Mouse (Mus musculus) embryonic stem cell, embryonic (primary cell): ENCODE measurements at regions not wholly inside any gene's neighbourhood (a gene's known extent, or its start where the extent isn't known, plus 50 kb on each side); places are given as distances from the start of the nearest gene placed in this dataset.

ENCODE experiments used
- CTCF ChIA-PET, 4 experiments: fragments of 300-600 bp in 2 of 4; fragments of 350-600 bp in 2 of 4; sonication (Branson Sonifier 250); formaldehyde crosslinking; loops; one replicate each; lab custom pipeline; 2022; ENCODE audit warnings: inconsistent platforms in 2 of 4; lab: Charles Lee
- POLR2A ChIA-PET, 4 experiments: fragments of 300-600 bp in 2 of 4; fragments of 350-600 bp in 2 of 4; sonication (Branson Sonifier 250); formaldehyde crosslinking; loops; one replicate each; lab custom pipeline; 2022; ENCODE audit warnings: antibody characterized with exemption in 4 of 4, inconsistent platforms in 1 of 4; lab: Charles Lee

GRCm38 (mm10) chr8:48957614-48958013 is 113.9 kb upstream of the Tenm3 start:
- ChIA-PET CTCF (no interaction called here), POLR2A (interaction anchor here in 1 of 4 experiments (1.3 kb wide), 1 partner anchor 15 kb away, joined by 3 read pairs; no protein-coding TSS in a partner anchor)

DNA sequence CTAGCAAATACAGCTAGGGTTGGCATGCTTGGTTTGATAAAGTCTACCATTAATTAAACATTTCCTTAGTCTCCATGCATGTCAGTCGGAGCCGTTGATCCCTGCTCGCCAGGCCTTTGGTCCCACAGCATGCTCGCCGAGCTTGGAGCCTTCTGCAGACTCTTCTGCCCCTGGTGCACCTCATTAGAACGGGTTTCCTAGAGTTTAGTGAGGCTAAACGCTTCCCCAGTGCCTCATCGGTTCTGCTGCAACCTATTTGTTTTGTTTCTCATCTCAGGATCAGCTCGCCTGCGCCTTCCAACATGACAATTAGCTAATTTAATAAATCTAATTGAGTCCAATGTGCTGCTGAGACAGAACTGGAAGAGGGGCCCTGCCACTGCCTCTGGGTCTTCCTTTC is 107.7 kb upstream of the Tenm3 start:
- CTCF ChIA-PET, result no interaction called here
- POLR2A ChIA-PET, result no interaction called here

DNA sequence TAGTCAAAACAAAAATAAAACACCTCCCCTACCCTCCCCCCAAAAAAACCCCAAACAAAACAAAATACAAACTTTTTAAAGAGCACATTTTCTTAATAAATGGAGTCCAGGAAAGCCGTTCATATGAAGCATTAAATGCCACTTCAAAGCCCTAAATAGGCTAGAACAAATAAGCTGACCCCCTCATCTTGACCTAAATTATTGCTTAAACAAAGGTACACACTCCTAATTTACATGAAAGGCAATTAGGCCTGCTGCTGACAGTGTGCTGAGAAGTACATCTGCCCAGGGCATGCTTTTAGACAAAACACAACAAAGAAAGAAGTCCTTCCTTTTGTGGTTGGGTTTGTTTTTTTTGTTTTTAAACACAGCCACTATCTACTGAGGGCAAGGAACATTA is 100.4 kb upstream of the Tenm3 start:
- ChIA-PET CTCF (no interaction called here), POLR2A (no interaction called here)

GRCm38 (mm10) chr8:48937144-48937543 is 93.4 kb upstream of the Tenm3 start:
- CTCF ChIA-PET, result no interaction called here
- POLR2A ChIA-PET, result no interaction called here

- POLR2A ChIA-PET, result no interaction called here
Measured at GRCm38 (mm10) chr8:48927135-48927534, 83.4 kb upstream of the Tenm3 start.

GRCm38 (mm10) chr8:48915275-48915674 is 71.5 kb upstream of the Tenm3 start:
- ChIA-PET CTCF (interaction anchor here in 1 of 4 experiments (0.5 to 1.1 kb wide), 2 partner anchors 120 to 646 kb away, joined by 3 to 4 read pairs; no protein-coding TSS in a partner anchor), POLR2A (no interaction called here)

More at GRCm38 (mm10) chr8:48927135-48927534, 83.4 kb upstream of the Tenm3 start:
- CTCF ChIA-PET, result no interaction called here

DNA sequence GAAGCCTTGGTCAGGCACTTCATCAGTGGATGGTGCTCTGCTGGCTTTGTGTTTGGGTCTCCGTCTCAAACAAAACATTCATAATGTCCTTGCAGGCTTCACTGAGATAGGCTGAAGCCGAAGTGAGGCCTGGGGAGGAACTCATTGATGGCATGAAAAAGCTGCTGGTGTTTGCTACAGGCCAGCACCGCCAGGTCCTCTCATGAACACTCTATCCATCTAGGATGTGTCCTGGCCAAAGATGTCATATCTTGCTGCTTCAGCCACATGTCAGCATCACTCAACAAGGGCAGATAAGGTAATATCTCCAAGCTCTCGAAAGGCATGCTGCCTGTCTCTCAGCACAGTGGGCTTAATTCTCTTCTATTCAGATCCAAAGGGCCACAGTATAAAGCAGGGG is 69.1 kb upstream of the Tenm3 start:
- POLR2A ChIA-PET, result no interaction called here

DNA sequence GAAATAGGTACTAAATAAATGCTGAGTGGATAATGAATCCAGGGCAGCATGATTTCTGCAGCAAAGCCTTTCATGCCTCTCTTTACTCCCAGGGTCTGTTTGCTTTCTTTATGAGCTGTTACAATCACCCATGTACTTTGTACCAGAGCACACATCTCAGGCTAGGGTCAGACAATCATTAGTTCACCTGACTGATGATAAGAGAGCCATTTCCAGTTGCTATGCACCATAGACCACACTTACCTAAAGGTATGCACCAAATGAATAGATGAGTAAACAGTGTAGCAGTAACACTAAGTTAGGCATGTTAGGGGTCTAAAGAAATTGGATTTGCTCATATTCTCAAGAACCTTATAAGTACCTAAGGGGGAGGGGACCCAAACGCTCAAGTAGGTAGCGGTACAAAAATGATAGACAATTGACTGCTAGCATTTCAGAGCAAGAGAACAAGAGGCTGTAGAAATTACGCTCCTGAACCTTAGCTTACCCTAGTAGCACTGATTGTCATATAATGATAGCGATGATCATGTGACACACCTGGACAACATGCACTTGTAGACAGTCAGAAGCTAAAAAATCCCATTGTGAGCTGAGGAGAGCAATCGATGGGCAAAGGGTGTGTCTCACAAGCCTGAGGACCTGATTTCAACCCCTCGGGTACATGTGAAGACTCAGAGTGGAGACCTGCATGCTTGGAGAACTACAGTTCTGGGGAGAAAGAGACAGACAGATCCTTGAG is 58.1 kb upstream of the Tenm3 start:
- ChIA-PET POLR2A (interaction anchor here in 1 of 4 experiments (1.6 kb wide), 1 partner anchor 13 kb away, joined by 4 read pairs; no protein-coding TSS in a partner anchor), CTCF (no interaction called here)

More for the DNA sequence above, 69.1 kb upstream of the Tenm3 start:
- CTCF ChIA-PET, result no interaction called here

- CTCF ChIA-PET, result no interaction called here
Measured at GRCm38 (mm10) chr8:48896687-48897086, 52.9 kb upstream of the Tenm3 start.

DNA sequence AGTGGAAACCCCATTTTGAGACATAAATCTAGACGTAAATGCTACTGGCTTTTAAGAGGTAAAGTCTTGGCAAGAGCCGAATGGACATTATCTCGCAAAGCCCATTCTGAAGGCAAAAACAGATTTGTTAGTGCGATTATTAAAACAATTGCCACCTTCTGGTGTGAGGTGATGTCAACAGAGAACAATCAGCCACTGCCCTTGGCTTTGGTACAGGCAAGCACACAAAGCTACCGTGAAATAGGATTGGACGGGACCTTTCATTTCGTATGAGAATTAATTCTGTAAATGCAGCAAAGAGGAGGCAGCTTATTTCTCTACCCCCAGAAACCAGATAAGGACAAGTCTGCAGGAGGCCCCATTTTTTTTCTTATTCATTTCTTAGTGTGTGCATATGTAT is 52.5 kb upstream of the Tenm3 start:
- POLR2A ChIA-PET, result interaction anchor here in 1 of 4 experiments (0.5 to 0.7 kb wide), 2 partner anchors 121 to 162 kb away, joined by 3 to 7 read pairs; no protein-coding TSS in a partner anchor
- CTCF ChIA-PET, result no interaction called here

More at GRCm38 (mm10) chr8:48896687-48897086, 52.9 kb upstream of the Tenm3 start:
- POLR2A ChIA-PET, result interaction anchor here in 1 of 4 experiments (0.5 kb wide), 1 partner anchor 120 kb away, joined by 7 read pairs; no protein-coding TSS in a partner anchor

DNA sequence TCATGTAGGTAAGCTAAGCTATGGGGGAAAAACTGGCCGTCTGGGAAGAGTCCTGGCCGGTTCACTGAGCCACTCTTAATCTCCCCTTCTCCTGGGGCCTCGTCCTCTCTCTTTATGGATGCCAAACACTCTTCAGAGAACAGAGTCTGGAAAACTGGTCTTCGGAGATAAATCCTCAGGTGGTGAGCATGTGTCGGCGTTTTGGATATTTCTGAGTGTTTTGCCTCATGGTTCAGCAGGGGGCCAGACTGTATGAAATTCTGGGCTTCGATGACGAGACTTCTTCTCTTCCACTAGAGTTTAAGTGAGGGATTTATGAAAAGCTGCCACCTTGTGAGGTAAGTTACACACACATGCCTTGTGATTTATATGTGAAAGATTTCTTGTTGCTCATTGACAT is 51.8 kb upstream of the Tenm3 start:
- CTCF ChIA-PET, result no interaction called here

More for the DNA sequence above, 51.8 kb upstream of the Tenm3 start:
- POLR2A ChIA-PET, result interaction anchor here in 1 of 4 experiments (0.5 kb wide), 1 partner anchor 64 kb away, joined by 3 read pairs; no protein-coding TSS in a partner anchor
